Mouse (Mus musculus) large intestine, adult 2 months (tissue): Measurements from ENCODE around the gene Nr1h4. TPM values are rescaled to one million over a fixed set of nuclear protein-coding genes. Genes with fewer than 3 reads are reported as not detected.

Experiments
- DNase-seq: peaks from one replicate; pipeline ENCODE4 v3.0.0-alpha.2; 2012; ENCODE audit warnings: low read depth, low spot score
- WGBS: fragments of 180-500 bp; shearing (Covaris S2); methylation state at CpG from one replicate; pipeline ENCODE4 v1.1.7; 2018; 5-methylcytosine and 5-hydroxymethylcytosine counted together
- polyA plus RNA-seq: library from polyadenylated mRNA; depleted of rRNA; stranded (reverse); fragments of >200 nt; gene quantifications from 2 replicates; pipeline ENCODE4 v1.2.3, GENCODE M21; 2012

Gene Nr1h4
- polyA plus RNA-seq, 1 experiment = 70.1 TPM

- peak; percentile 81 for DNase-seq
- 32% methylated on average over 18 of the region's 18 CpGs for WGBS
Observed at GRCm38 (mm10) chr10:89483812-89484602, 49.4 kb downstream of the Nr1h4 start.

GRCm38 (mm10) chr10:89483113-89483512 lies 50.3 kb downstream of the Nr1h4 start:
- 56% methylated on average over 14 of the region's 14 CpGs for WGBS
- DNase-seq = no peak

GRCm38 (mm10) chr10:89482142-89482681 lies 51.2 kb downstream of the Nr1h4 start:
- DNase-seq = no peak
- 88% methylated on average over 10 of the region's 10 CpGs for WGBS

- DNase-seq = no peak
- whole genome bisulfite sequencing = 76% methylated on average over 7 of the region's 7 CpGs
Observed at GRCm38 (mm10) chr10:89481638-89482037, 51.7 kb downstream of the Nr1h4 start.

GRCm38 (mm10) chr10:89478766-89479165 lies 54.6 kb downstream of the Nr1h4 start:
- WGBS = 89% methylated on average over 8 of the region's 8 CpGs
- DNase-seq = no peak

GRCm38 (mm10) chr10:89470596-89471353 lies 62.6 kb downstream of the Nr1h4 start:
- whole genome bisulfite sequencing = 36% methylated on average over 7 of the region's 7 CpGs

GRCm38 (mm10) chr10:89464760-89465405 lies 68.5 kb downstream of the Nr1h4 start:
- no peak for DNase-seq
- 84% methylated on average over 4 of the region's 4 CpGs for WGBS

More at GRCm38 (mm10) chr10:89470596-89471353, 62.6 kb downstream of the Nr1h4 start:
- no peak for DNase-seq

GRCm38 (mm10) chr10:89462890-89463289 lies 70.5 kb downstream of the Nr1h4 start:
- 67% methylated on average over 11 of the region's 11 CpGs for WGBS
- DNase-seq = no peak

- DNase-seq = peak; percentile 79
- 18% methylated on average over 14 of the region's 14 CpGs for WGBS
Observed at GRCm38 (mm10) chr10:89461856-89462507, 71.4 kb downstream of the Nr1h4 start.

GRCm38 (mm10) chr10:89460972-89461371 lies 72.4 kb downstream of the Nr1h4 start:
- no peak for DNase-seq
- 90% methylated on average over 11 of the region's 11 CpGs for WGBS

- DNase-seq = peak; percentile 80
- WGBS = 20% methylated on average over 3 of the region's 3 CpGs
Observed at GRCm38 (mm10) chr10:89458770-89459169, 74.6 kb downstream of the Nr1h4 start.

- no peak for DNase-seq
- WGBS = 55% methylated on average over 3 of the region's 3 CpGs
Observed at GRCm38 (mm10) chr10:89453794-89454193, 79.6 kb downstream of the Nr1h4 start.

GRCm38 (mm10) chr10:89453068-89453641 lies 80.2 kb downstream of the Nr1h4 start:
- no peak for DNase-seq
- WGBS = 87% methylated on average over 15 of the region's 15 CpGs

- 18% methylated on average over 10 of the region's 10 CpGs for WGBS
- peak; percentile 25 for DNase-seq
Observed at GRCm38 (mm10) chr10:89450411-89450810, 83.0 kb downstream of the Nr1h4 start.

GRCm38 (mm10) chr10:89444381-89444780 lies 89.0 kb downstream of the Nr1h4 start:
- whole genome bisulfite sequencing = 56% methylated on average over 3 of the region's 3 CpGs

GRCm38 (mm10) chr10:89443623-89444151 lies 89.7 kb downstream of the Nr1h4 start, which contains the start of gene Gas2l3:
Gene Gas2l3 (minus strand): TSS chr10:89443967.
- WGBS = under 1% methylated on average over 39 of the region's 39 CpGs
- DNase-seq = peak; percentile 57

More at GRCm38 (mm10) chr10:89444381-89444780, 89.0 kb downstream of the Nr1h4 start:
- no peak for DNase-seq

- under 1% methylated on average over 17 of the region's 17 CpGs for WGBS
- no peak for DNase-seq
Observed at GRCm38 (mm10) chr10:89443115-89443622, 90.2 kb downstream of the Nr1h4 start.

GRCm38 (mm10) chr10:89442640-89443039 lies 90.7 kb downstream of the Nr1h4 start:
- 4% methylated on average over 4 of the region's 4 CpGs for WGBS
- DNase-seq = no peak

- 93% methylated on average over 3 of the region's 3 CpGs for WGBS
- DNase-seq = no peak
Observed at GRCm38 (mm10) chr10:89441961-89442360, 91.4 kb downstream of the Nr1h4 start.
